Mouse (Mus musculus) forebrain, embryonic 14.5 days (tissue): ENCODE results near the gene Crocc2. TPM values are rescaled to one million over a fixed set of nuclear protein-coding genes. Genes with fewer than 3 reads are reported as not detected.

Experiments
- ATAC-seq: fragments of 200-750 bp; cut with Nextera tagmentation; 2 replicates; pipeline ENCODE4 v1.8.0; 2017; ENCODE audit warnings: mild to moderate bottlenecking, moderate library complexity
- DNase-seq: peaks from one replicate; pipeline ENCODE4 v3.0.0-alpha.2; 2015; ENCODE audit warnings: low spot score
- H3K27ac ChIP-seq: fragments of 300-500 bp; sonication (generic); 2 replicates; pipeline ENCODE4 v1.5.1; 2014; ENCODE audit warnings: low read depth, mild to moderate bottlenecking, control low read depth, low read length, moderate library complexity
- H3K27me3 ChIP-seq: fragments of 300-500 bp; sonication (generic); replicated peaks from 2 replicates; pipeline ENCODE4 v1.6.1; 2014; ENCODE audit warnings: low read length, control low read depth, mixed read lengths; ENCODE audit not compliant: control insufficient read depth, insufficient read depth
- H3K36me3 ChIP-seq: fragments of 300-500 bp; sonication (generic); 2 replicates; pipeline ENCODE4 v1.6.1; 2014; ENCODE audit warnings: low read length, control low read depth; ENCODE audit not compliant: control insufficient read depth, insufficient read depth
- H3K4me1 ChIP-seq: fragments of 300-500 bp; sonication (generic); 2 replicates; pipeline ENCODE4 v1.6.1; 2014; ENCODE audit warnings: antibody characterized with exemption, low read length, control low read depth; ENCODE audit not compliant: control insufficient read depth, insufficient read depth
- H3K4me2 ChIP-seq: fragments of 300-500 bp; sonication (generic); 2 replicates; pipeline ENCODE4 v1.6.1; 2014; ENCODE audit warnings: mild to moderate bottlenecking, control low read depth, low read length
- H3K4me3 ChIP-seq: fragments of 300-500 bp; sonication (generic); 2 replicates; pipeline ENCODE4 v1.5.1; 2014; ENCODE audit warnings: low read depth, low read length, control low read depth
- H3K9ac ChIP-seq: fragments of 300-500 bp; sonication (generic); 2 replicates; pipeline ENCODE4 v1.6.1; 2014; ENCODE audit warnings: mild to moderate bottlenecking, low read length, control low read depth, moderate library complexity
- H3K9me3 ChIP-seq: fragments of 300-500 bp; sonication (generic); replicated peaks from 2 replicates; pipeline ENCODE4 v1.6.1; 2016; ENCODE audit warnings: low read length, control low read depth, mixed read lengths; ENCODE audit not compliant: control insufficient read depth
- WGBS: fragments of 180-500 bp; shearing (Covaris S2); extraction: QIAGEN DNeasy Blood & Tissue Kit; methylation state at CpG from one replicate; pipeline ENCODE4 v1.1.7; 2014; 5-methylcytosine and 5-hydroxymethylcytosine counted together
- polyA plus RNA-seq: library from polyadenylated mRNA; unstranded; fragments of >200 nt; fragmentation: Nextera tagmentation; extraction: Ambion mirVana; gene quantifications from 2 replicates; pipeline ENCODE4 v1.2.1, GENCODE M21; 2014

Gene Crocc2
- polyA plus RNA-seq, 1 experiment from 2014 or later: 0.19 TPM

GRCm38 (mm10) chr1:93197916-93198315, 29.4 kb downstream of the Crocc2 start:
- Histone ChIP-seq H3K27me3 (no peaks in the 10 kb centered on the region), H3K4me2 (no peak overlapping the region), H3K4me1 (no peaks in the 10 kb centered on the region), H3K27ac (no peak overlapping the region), H3K9ac (no peak overlapping the region), H3K4me3 (no peak overlapping the region), H3K9me3 (no peaks in the 10 kb centered on the region), H3K36me3 (no peaks in the 10 kb centered on the region)
- 84% methylated on average over 3 of the region's 3 CpGs for WGBS
- DNase-seq (no peak), ATAC-seq (no peak)

- no peaks in the 10 kb centered on the region for H3K27me3 ChIP-seq
- H3K9ac ChIP-seq: no peak overlapping the region
- peaks cover 13% of the 10 kb centered on the region for H3K4me1 ChIP-seq
- no peaks in the 10 kb centered on the region for H3K36me3 ChIP-seq
- H3K4me2 ChIP-seq: no peak overlapping the region
- no peaks in the 10 kb centered on the region for H3K9me3 ChIP-seq
- no peak overlapping the region for H3K27ac ChIP-seq
- DNase-seq (no peak), ATAC-seq (no peak)
- 58% methylated on average over 12 of the region's 12 CpGs for WGBS
- H3K4me3 ChIP-seq: no peak overlapping the region
Observed at GRCm38 (mm10) chr1:93206277-93206970, 37.9 kb downstream of the Crocc2 start.

- Histone ChIP-seq H3K4me1 (peaks cover 16% of the 10 kb centered on the region), H3K9ac (no peak overlapping the region), H3K9me3 (no peaks in the 10 kb centered on the region), H3K4me2 (no peak overlapping the region), H3K36me3 (no peaks in the 10 kb centered on the region), H3K4me3 (no peak overlapping the region), H3K27ac (no peak overlapping the region), H3K27me3 (no peaks in the 10 kb centered on the region)
- no peak for ATAC-seq
- DNase-seq: no peak
- WGBS: 94% methylated on average over 4 of the region's 4 CpGs
Observed at GRCm38 (mm10) chr1:93207536-93208064, 39.1 kb downstream of the Crocc2 start.

GRCm38 (mm10) chr1:93210213-93210641, 41.7 kb downstream of the Crocc2 start:
- Histone ChIP-seq H3K9me3 (no peaks in the 10 kb centered on the region), H3K4me2 (no peak overlapping the region), H3K27me3 (no peaks in the 10 kb centered on the region), H3K9ac (no peak overlapping the region), H3K27ac (peak overlapping the region; percentile 17; the same call in 1 of the 2 replicates), H3K4me3 (no peak overlapping the region), H3K36me3 (no peaks in the 10 kb centered on the region), H3K4me1 (peaks cover 16% of the 10 kb centered on the region)
- ATAC-seq (peak; percentile 83), DNase-seq (peak; percentile 76)
- 29% methylated on average over 9 of the region's 9 CpGs for WGBS

- Histone ChIP-seq H3K4me1 (peaks cover 16% of the 10 kb centered on the region), H3K9ac (no peak overlapping the region), H3K27ac (peak overlapping the region; percentile 9; the same call in 1 of the 2 replicates), H3K4me2 (no peak overlapping the region), H3K36me3 (no peaks in the 10 kb centered on the region), H3K27me3 (no peaks in the 10 kb centered on the region), H3K9me3 (no peaks in the 10 kb centered on the region), H3K4me3 (no peak overlapping the region)
- DNase-seq (no peak), ATAC-seq (no peak)
- WGBS: 81% methylated on average over 11 of the region's 11 CpGs
Observed at GRCm38 (mm10) chr1:93211019-93211418, 42.5 kb downstream of the Crocc2 start.

- H3K4me1 ChIP-seq: peaks cover 16% of the 10 kb centered on the region
- no peak overlapping the region for H3K4me3 ChIP-seq
- no peak overlapping the region for H3K4me2 ChIP-seq
- H3K9me3 ChIP-seq: no peaks in the 10 kb centered on the region
- no peaks in the 10 kb centered on the region for H3K36me3 ChIP-seq
- ATAC-seq: no peak
- no peak overlapping the region for H3K9ac ChIP-seq
- H3K27me3 ChIP-seq: no peaks in the 10 kb centered on the region
- no peak overlapping the region for H3K27ac ChIP-seq
- WGBS: 54% methylated on average over 10 of the region's 10 CpGs
- no peak for DNase-seq
Observed at GRCm38 (mm10) chr1:93211549-93212220, 43.2 kb downstream of the Crocc2 start.

- ATAC-seq: no peak
- Histone ChIP-seq H3K4me3 (no peak overlapping the region), H3K4me2 (no peak overlapping the region), H3K4me1 (peaks cover 16% of the 10 kb centered on the region), H3K36me3 (no peaks in the 10 kb centered on the region), H3K9ac (no peak overlapping the region), H3K27ac (no peak overlapping the region), H3K27me3 (no peaks in the 10 kb centered on the region), H3K9me3 (no peaks in the 10 kb centered on the region)
- DNase-seq: no peak
- WGBS: 91% methylated on average over 7 of the region's 7 CpGs
Observed at GRCm38 (mm10) chr1:93212441-93212840, 43.9 kb downstream of the Crocc2 start.

GRCm38 (mm10) chr1:93214612-93215011, 46.1 kb downstream of the Crocc2 start:
- no peak for DNase-seq

More at GRCm38 (mm10) chr1:93214612-93215011, 46.1 kb downstream of the Crocc2 start:
- Histone ChIP-seq H3K9ac (no peak overlapping the region), H3K36me3 (no peaks in the 10 kb centered on the region), H3K4me2 (no peak overlapping the region), H3K4me3 (no peak overlapping the region), H3K27ac (no peak overlapping the region), H3K4me1 (peaks cover 16% of the 10 kb centered on the region), H3K9me3 (no peaks in the 10 kb centered on the region), H3K27me3 (no peaks in the 10 kb centered on the region)
- ATAC-seq: no peak
- WGBS: 22% methylated on average over 5 of the region's 5 CpGs
